Comparison of ENCODE assay signal across 21 mouse cellular contexts in genomic region chr6:16646269-16646668, GRCm38 (mm10).
DNase-seq lines count a peak whose midpoint lies in the region; ATAC-seq and TF ChIP-seq lines count a peak whose summit lies in the region.
"Had no signal": no experiment of that assay in that cellular context is flagged by ENCODE, and none has a peak within 500 bp of the region (broad histone marks: within the 10 kb centered on the region; RNA-seq: fewer than 3 reads in every experiment).

No protein-coding gene starts in this region.

- no peak overlapping the region for H3K27ac ChIP-seq in kidney, embryonic 14.5 days (ENCODE audit: low read depth, low read length)
- no peak overlapping the region for H3K27ac ChIP-seq in lung, embryonic 14.5 days (ENCODE audit: low read depth)
- H3K27ac ChIP-seq in lung, embryonic 16.5 days (ENCODE audit: low read length): no peak overlapping the region

- H3K4me1 ChIP-seq in kidney, embryonic 14.5 days (ENCODE audit: control insufficient read depth, insufficient read depth, low read length): no peaks in the 10 kb centered on the region
- no peaks in the 10 kb centered on the region for H3K4me1 ChIP-seq in lung, embryonic 14.5 days (ENCODE audit: insufficient read depth)
- no peaks in the 10 kb centered on the region for H3K4me1 ChIP-seq in lung, embryonic 16.5 days (replicated peaks; ENCODE audit: control insufficient read depth, insufficient read depth, low read length)

- H3K36me3 ChIP-seq in kidney, embryonic 14.5 days (ENCODE audit: control insufficient read depth, insufficient read depth, low read length): no peaks in the 10 kb centered on the region
- no peaks in the 10 kb centered on the region for H3K36me3 ChIP-seq in lung, embryonic 14.5 days (ENCODE audit: insufficient read depth)
- no peaks in the 10 kb centered on the region for H3K36me3 ChIP-seq in lung, embryonic 16.5 days (ENCODE audit: control insufficient read depth, insufficient read depth, low read length)
- H3K36me3 ChIP-seq: G1E had no signal

- no peak overlapping the region for H3K9ac ChIP-seq in kidney, embryonic 14.5 days (ENCODE audit: low read depth, low read length)
- no peak overlapping the region for H3K9ac ChIP-seq in lung, embryonic 14.5 days
- H3K9ac ChIP-seq in lung, embryonic 16.5 days (ENCODE audit: low read length): no peak overlapping the region

- WGBS in kidney, embryonic 14.5 days: 52% methylated on average over 1 of the region's 1 CpGs
- 40% methylated on average over 1 of the region's 1 CpGs for WGBS in lung, embryonic 14.5 days
- 43% methylated on average over 1 of the region's 1 CpGs for WGBS in lung, embryonic 16.5 days

- no peak overlapping the region for H3K4me3 ChIP-seq in kidney, embryonic 14.5 days (ENCODE audit: low read length)
- H3K4me3 ChIP-seq in lung, embryonic 14.5 days (ENCODE audit: low read depth, low read length): no peak overlapping the region
- H3K4me3 ChIP-seq in lung, embryonic 16.5 days (ENCODE audit: low read length): no peak overlapping the region

- H3K4me2 ChIP-seq in kidney, embryonic 14.5 days (replicated peaks; ENCODE audit: low read depth, low read length): no peak overlapping the region
- no peak overlapping the region for H3K4me2 ChIP-seq in lung, embryonic 14.5 days
- H3K4me2 ChIP-seq in lung, embryonic 16.5 days (ENCODE audit: low read depth, low read length): no peak overlapping the region

- no peaks in the 10 kb centered on the region for H3K27me3 ChIP-seq in kidney, embryonic 14.5 days (ENCODE audit: control insufficient read depth, insufficient read depth, low read length)
- no peaks in the 10 kb centered on the region for H3K27me3 ChIP-seq in lung, embryonic 14.5 days (ENCODE audit: insufficient read depth, low read length)
- no peaks in the 10 kb centered on the region for H3K27me3 ChIP-seq in lung, embryonic 16.5 days (ENCODE audit: control insufficient read depth, insufficient read depth, low read depth, low read length)
- H3K27me3 ChIP-seq: CH12.LX had no signal

- ATAC-seq in kidney, embryonic 14.5 days (ENCODE audit: low FRiP score, low TSS enrichment): peak; percentile 35; the same call in 1 of the 2 replicates
- ATAC-seq in lung, embryonic 14.5 days (ENCODE audit: insufficient read depth): peak; percentile 79
- ATAC-seq in lung, embryonic 16.5 days (ENCODE audit: low read depth): peak; percentile 61; the same call in 1 of the 2 replicates
- ATAC-seq: activated CD4-positive, CD25-positive, alpha-beta regulatory T cell, adult 4 months; CD4-positive, CD25-positive, alpha-beta regulatory T cell, adult 4 months; Patski had no signal

- H3K9me3 ChIP-seq in kidney, embryonic 14.5 days (ENCODE audit: control insufficient read depth, low read length): no peaks in the 10 kb centered on the region
- no peaks in the 10 kb centered on the region for H3K9me3 ChIP-seq in lung, embryonic 14.5 days (ENCODE audit: low read depth, low read length)
- no peaks in the 10 kb centered on the region for H3K9me3 ChIP-seq in lung, embryonic 16.5 days (ENCODE audit: control insufficient read depth, low read length)
- H3K9me3 ChIP-seq: G1E had no signal

- DNase-seq in kidney, postnatal 25 days: no peak
- DNase-seq in lung, embryonic 14.5 days: peak; percentile 64
- DNase-seq in lung, postnatal 14 days: no peak
- no peak for DNase-seq in lung, postnatal 36 days
- DNase-seq: adrenal gland, adult 2 months; adrenal gland, adult 8-10 months; adrenal gland, postnatal 10 days; adrenal gland, postnatal 14 days; adrenal gland, postnatal 25 days; adrenal gland, postnatal 36 days; B cell, adult 2 months; cerebellum, adult 11 months; cerebellum, adult 11-12 months; cerebellum, adult 18-20 months had no signal

- no peak for TF ChIP-seq CTCF in lung, embryonic 14.5 days (IDR thresholded peaks at IDR 0.05; ENCODE audit: low read depth)
